Mouse (Mus musculus) cerebellum, postnatal 36 days (tissue): ENCODE measurements around the gene Hspbp1.

ENCODE experiments used
- DNase-seq, 2 experiments: peaks; one replicate each; pipeline ENCODE4 v3.0.0; 2021 to 2022; ENCODE audit warnings: mixed read lengths in 2 of 2

The Hspbp1 gene

GRCm38 (mm10) chr7:4666871-4667270 is 18.0 kb downstream of the Hspbp1 start:
- no peak for DNase-seq

GRCm38 (mm10) chr7:4663742-4664141 is 21.1 kb downstream of the Hspbp1 start:
- no peak for DNase-seq

GRCm38 (mm10) chr7:4663179-4663578 is 21.7 kb downstream of the Hspbp1 start:
- DNase-seq = no peak

GRCm38 (mm10) chr7:4659911-4660443 is 24.9 kb downstream of the Hspbp1 start:
- DNase-seq = no peak

- peak; percentile 94 to 98 for DNase-seq
Observed at GRCm38 (mm10) chr7:4658912-4659551, 25.8 kb downstream of the Hspbp1 start, which contains the start of gene Ppp6r1. TSS of gene Ppp6r1 (minus strand) at chr7:4659019.

GRCm38 (mm10) chr7:4658128-4658907 is 26.6 kb downstream of the Hspbp1 start:
- DNase-seq = peak; percentile 19 to 38

GRCm38 (mm10) chr7:4657521-4658127 is 27.2 kb downstream of the Hspbp1 start:
- no peak for DNase-seq

GRCm38 (mm10) chr7:4656818-4657217 is 28.1 kb downstream of the Hspbp1 start:
- DNase-seq = no peak

GRCm38 (mm10) chr7:4655916-4656315 is 29.0 kb downstream of the Hspbp1 start:
- no peak for DNase-seq

GRCm38 (mm10) chr7:4655393-4655792 is 29.5 kb downstream of the Hspbp1 start:
- no peak for DNase-seq

- DNase-seq = no peak
Observed at GRCm38 (mm10) chr7:4654221-4654620, 30.6 kb downstream of the Hspbp1 start.

GRCm38 (mm10) chr7:4653780-4654179 is 31.1 kb downstream of the Hspbp1 start:
- no peak for DNase-seq

- DNase-seq = no peak
Observed at GRCm38 (mm10) chr7:4653351-4653750, 31.5 kb downstream of the Hspbp1 start.

GRCm38 (mm10) chr7:4652726-4653125 is 32.1 kb downstream of the Hspbp1 start:
- no peak for DNase-seq

- DNase-seq = no peak
Observed at GRCm38 (mm10) chr7:4651581-4651980, 33.3 kb downstream of the Hspbp1 start.

- no peak for DNase-seq
Observed at GRCm38 (mm10) chr7:4647992-4648391, 36.9 kb downstream of the Hspbp1 start.

GRCm38 (mm10) chr7:4647291-4647690 is 37.6 kb downstream of the Hspbp1 start:
- DNase-seq = no peak

- DNase-seq = no peak
Observed at GRCm38 (mm10) chr7:4646806-4647205, 38.1 kb downstream of the Hspbp1 start.

- DNase-seq = no peak
Observed at GRCm38 (mm10) chr7:4643225-4643624, 41.6 kb downstream of the Hspbp1 start.

- DNase-seq = no peak
Observed at GRCm38 (mm10) chr7:4641956-4642355, 42.9 kb downstream of the Hspbp1 start.

- no peak for DNase-seq
Observed at GRCm38 (mm10) chr7:4641155-4641554, 43.7 kb downstream of the Hspbp1 start.

- DNase-seq = no peak
Observed at GRCm38 (mm10) chr7:4636179-4636578, 48.7 kb downstream of the Hspbp1 start.

GRCm38 (mm10) chr7:4631031-4631430 is 53.8 kb downstream of the Hspbp1 start, which contains the start of gene Tmem86b:
TSS of gene Tmem86b (minus strand) at chr7:4631422.
- no peak for DNase-seq

GRCm38 (mm10) chr7:4630198-4630597 is 54.7 kb downstream of the Hspbp1 start:
- DNase-seq = no peak
